Mouse (Mus musculus): Measurements from ENCODE around the gene Gramd1c. TPM values are rescaled to one million over a fixed set of nuclear protein-coding genes. Genes with fewer than 3 reads are reported as not detected.

Gene Gramd1c
- polyA plus RNA-seq, 2 experiments: 4.6 to 6.7 TPM

- Histone ChIP-seq H3K4me2 (replicated peaks; ENCODE audit: low read depth, low read length, severe bottlenecking) (no peak overlapping the region), H3K9ac (ENCODE audit: low read depth, low read length, severe bottlenecking) (no peak overlapping the region), H3K27me3 (ENCODE audit: control insufficient read depth, insufficient read depth, low read length) (no peaks in the 10 kb centered on the region), H3K4me3 (replicated peaks; ENCODE audit: low read length) (no peak overlapping the region), H3K36me3 (ENCODE audit: control insufficient read depth, insufficient read depth, low read length) (no peaks in the 10 kb centered on the region), H3K9me3 (ENCODE audit: control insufficient read depth, low read length) (no peaks in the 10 kb centered on the region), H3K4me1 (ENCODE audit: control insufficient read depth, insufficient read depth, low read length) (no peaks in the 10 kb centered on the region), H3K27ac (replicated peaks; ENCODE audit: low read depth, low read length) (no peak overlapping the region)
- DNase-seq (ENCODE audit: low spot score): no peak
- no peak for TF ChIP-seq POLR2A (IDR thresholded peaks at IDR 0.05; ENCODE audit: borderline replicate concordance, extremely low read depth, insufficient read depth, insufficient read length)
- no peak for ATAC-seq (ENCODE audit: low FRiP score, low read depth)
These were observed 132.6 kb downstream of the Gramd1c start for GRCm38 (mm10) chr16:43930577-43930976.

Small RNAs within 50 kb of the gene (microRNA-seq; reads per million reads assigned to microRNA genes)
- gene Mir3470b: not detected

Other genes with a start within 250 kb of the Gramd1c start
- 2.7 and 4.4 TPM in 2 replicates for gene Ccdc191, start 173.5 kb downstream of the Gramd1c start, polyA plus RNA-seq (2012; rRNA removed)
- 6.2 and 10.7 TPM in 2 replicates for gene Ccdc191, start 173.5 kb downstream of the Gramd1c start, polyA plus RNA-seq (2014; fragmentation: Nextera tagmentation; extraction: Ambion mirVana)
- 57.5 and 59.7 TPM in 2 replicates for gene Qtrt2, start 136.5 kb downstream of the Gramd1c start, polyA plus RNA-seq (2012; rRNA removed)
- gene Qtrt2, start 136.5 kb downstream of the Gramd1c start, polyA plus RNA-seq (2014; fragmentation: Nextera tagmentation; extraction: Ambion mirVana): 31.2 and 34.2 TPM in 2 replicates
- gene Zdhhc23, start 83.6 kb downstream of the Gramd1c start, polyA plus RNA-seq (2012; rRNA removed): 0.81 and 0.97 TPM in 2 replicates
- 0.62 and 1.3 TPM in 2 replicates for gene Zdhhc23, start 83.6 kb downstream of the Gramd1c start, polyA plus RNA-seq (2014; fragmentation: Nextera tagmentation; extraction: Ambion mirVana)
- 31.6 and 32.9 TPM in 2 replicates for gene Atp6v1a, start 76.4 kb upstream of the Gramd1c start, polyA plus RNA-seq (2012; rRNA removed)
- 56.8 and 64.4 TPM in 2 replicates for gene Atp6v1a, start 76.4 kb upstream of the Gramd1c start, polyA plus RNA-seq (2014; fragmentation: Nextera tagmentation; extraction: Ambion mirVana)
- gene Naa50, start 76.5 kb upstream of the Gramd1c start, polyA plus RNA-seq (2012; rRNA removed): 30.5 and 38.6 TPM in 2 replicates
- gene Naa50, start 76.5 kb upstream of the Gramd1c start, polyA plus RNA-seq (2014; fragmentation: Nextera tagmentation; extraction: Ambion mirVana): 71.2 and 71.7 TPM in 2 replicates
- gene Usf3, start 109.9 kb upstream of the Gramd1c start, polyA plus RNA-seq (2012; rRNA removed): 9.2 and 10.3 TPM in 2 replicates
- 4.7 and 5.1 TPM in 2 replicates for gene Usf3, start 109.9 kb upstream of the Gramd1c start, polyA plus RNA-seq (2014; fragmentation: Nextera tagmentation; extraction: Ambion mirVana)

All from limb, embryonic 14.5 days (tissue).